Mouse (Mus musculus) gastrocnemius, adult 2 months (tissue): ENCODE measurements around the gene Trip10. TPM values are rescaled to one million over a fixed set of nuclear protein-coding genes. Genes with fewer than 3 reads are reported as not detected.
A peak's percentile ranks its signal among the peaks of the same experiment; 100 is the strongest.

Experiments used
- DNase-seq: peaks from one replicate; pipeline ENCODE4 v3.0.0; 2022
- H3K27ac ChIP-seq: fragments of 200-600 bp; 2 replicates; pipeline ENCODE4 v1.8.1; 2022; ENCODE audit warnings: mild to moderate bottlenecking
- H3K4me3 ChIP-seq: fragments of 200-600 bp; 2 replicates; pipeline ENCODE4 v1.8.1; 2022; ENCODE audit warnings: mild to moderate bottlenecking, moderate library complexity
- CTCF ChIP-seq: fragments of 200-600 bp; IDR thresholded peaks from 2 replicates; pipeline ENCODE4 v1.8.1; 2022; ENCODE audit warnings: antibody characterized with exemption, mild to moderate bottlenecking, moderate library complexity
- intact Hi-C: fragments of 180-260 bp; cut with DNase I; formaldehyde crosslinking; loops from one replicate; pipeline ENCODE4 v1.15.1; 2025
- long read RNA-seq, 2 experiments: library from polyadenylated mRNA; stranded (forward); transcript quantifications; one replicate each; pipeline ENCODE4 v2.0.0; 2021
- total RNA-seq, 2 experiments: library from RNA; stranded (reverse); gene quantifications; 2 replicates each; pipeline ENCODE4 v1.2.3; 2021

Trip10 gene
- 100 to 1,000 TPM; 170 to 176 TPM for total RNA-seq
- long read RNA-seq, experiment 1, transcript Trip10-202 (15 exons, 1,812 nt) = minor isoform, 44 of 195 reads
- long read RNA-seq, experiment 1, transcript Trip10-205 (15 exons, 2,136 nt) = major isoform, 106 of 195 reads
- long read RNA-seq, experiment 1, transcript Trip10-201 (14 exons, 2,224 nt) = minor isoform, 8 of 195 reads
- long read RNA-seq, experiment 1, partial matches to known transcripts = 12 of 195 reads
- long read RNA-seq, experiment 1, other reads (novel, unspliced or antisense) = 22 of 195 reads
- long read RNA-seq, experiment 2, transcript Trip10-205 (15 exons, 2,136 nt) = major isoform, 104 of 234 reads
- long read RNA-seq, experiment 2, transcript Trip10-202 (15 exons, 1,812 nt) = minor isoform, 64 of 234 reads
- long read RNA-seq, experiment 2, transcript Trip10-201 (14 exons, 2,224 nt) = minor isoform, 8 of 234 reads
- long read RNA-seq, experiment 2, partial matches to known transcripts = 21 of 234 reads
- long read RNA-seq, experiment 2, other reads (novel, unspliced or antisense) = 35 of 234 reads

- peak within 1 kb of the TSS; percentile 95 for H3K27ac ChIP-seq
- peak; percentile 99 for DNase-seq
- TF ChIP-seq CTCF = peak; percentile 31; the same call in 1 of the 2 replicates
- H3K4me3 ChIP-seq = peak within 1 kb of the TSS; percentile 83
- intact Hi-C loops = loop anchor here (1.0 to 10.0 kb wide), 2 partner anchors 26 to 255 kb away; partner anchors contain the start of genes Alkbh7 and Clpp
Measured at GRCm38 (mm10) chr17:57249186-57250181, at the start of gene Trip10. Gene Trip10 (plus strand): TSS chr17:57249455.

- no peak for TF ChIP-seq CTCF
- intact Hi-C loops = no loop called here
- no peak for DNase-seq
- Histone ChIP-seq H3K27ac (no peak overlapping the region), H3K4me3 (no peak overlapping the region)
Measured at GRCm38 (mm10) chr17:57201841-57202724, 47.2 kb upstream of the Trip10 start.

- DNase-seq = no peak
- no peak overlapping the region for H3K27ac ChIP-seq
- H3K4me3 ChIP-seq = no peak overlapping the region
- TF ChIP-seq CTCF = no peak
- intact Hi-C loops = no loop called here
Measured at GRCm38 (mm10) chr17:57207938-57208337, 41.3 kb upstream of the Trip10 start.

GRCm38 (mm10) chr17:57209330-57209729 lies 39.9 kb upstream of the Trip10 start:
- H3K4me3 ChIP-seq = no peak overlapping the region
- no peak overlapping the region for H3K27ac ChIP-seq
- intact Hi-C loops = no loop called here
- no peak for DNase-seq
- no peak for TF ChIP-seq CTCF

GRCm38 (mm10) chr17:57211501-57211900 lies 37.8 kb upstream of the Trip10 start:
- no peak for DNase-seq
- Histone ChIP-seq H3K4me3 (no peak overlapping the region), H3K27ac (no peak overlapping the region)
- intact Hi-C loops = no loop called here
- no peak for TF ChIP-seq CTCF

- no peak overlapping the region for H3K4me3 ChIP-seq
- intact Hi-C loops = no loop called here
- peak; percentile 10 for DNase-seq
- no peak for TF ChIP-seq CTCF
- H3K27ac ChIP-seq = no peak overlapping the region
Measured at GRCm38 (mm10) chr17:57214676-57215387, 34.4 kb upstream of the Trip10 start.

GRCm38 (mm10) chr17:57218335-57218900 lies 30.8 kb upstream of the Trip10 start:
- no peak for TF ChIP-seq CTCF
- Histone ChIP-seq H3K27ac (no peak overlapping the region), H3K4me3 (no peak overlapping the region)
- intact Hi-C loops = loop anchor here (2.0 kb wide), 1 partner anchor 66 kb away; no protein-coding TSS in a partner anchor
- DNase-seq = peak; percentile 14

- intact Hi-C loops = loop anchor here (1.0 to 2.0 kb wide), 3 partner anchors 58 to 116 kb away; no protein-coding TSS in a partner anchor
Measured at GRCm38 (mm10) chr17:57219167-57219883, 29.9 kb upstream of the Trip10 start.

GRCm38 (mm10) chr17:57219884-57220207 lies 29.4 kb upstream of the Trip10 start:
- Histone ChIP-seq H3K4me3 (no peak overlapping the region), H3K27ac (no peak overlapping the region)
- DNase-seq = peak; percentile 24
- peak; percentile 57 for TF ChIP-seq CTCF
- intact Hi-C loops = loop anchor here (1.0 to 2.0 kb wide), 3 partner anchors 57 to 115 kb away; no protein-coding TSS in a partner anchor

More at GRCm38 (mm10) chr17:57219167-57219883, 29.9 kb upstream of the Trip10 start:
- Histone ChIP-seq H3K4me3 (no peak overlapping the region), H3K27ac (no peak overlapping the region)
- DNase-seq = peak; percentile 85
- TF ChIP-seq CTCF = peak; percentile 75

- Histone ChIP-seq H3K4me3 (no peak overlapping the region), H3K27ac (no peak overlapping the region)
- intact Hi-C loops = no loop called here
- peak; percentile 6 for DNase-seq
- no peak for TF ChIP-seq CTCF
Measured at GRCm38 (mm10) chr17:57221911-57222310, 27.3 kb upstream of the Trip10 start.
